Mouse (Mus musculus) MEL (cell line): ENCODE data around the gene E130218I03Rik. TPM values are rescaled to one million over a fixed set of nuclear protein-coding genes. Genes with fewer than 3 reads are reported as not detected.
A peak's percentile ranks its signal among the peaks of the same experiment; 100 is the strongest.

Source experiments
- DNase-seq: peaks from one replicate; pipeline ENCODE4 v3.0.0; 2011; ENCODE audit warnings: low read depth, low spot score
- H3K27ac ChIP-seq: 2 replicates; pipeline ENCODE4 v1.5.1; 2012; ENCODE audit warnings: low read depth, mild to moderate bottlenecking, control low read depth, low read length, moderate library complexity; ENCODE audit not compliant: control insufficient read depth
- H3K27me3 ChIP-seq, 2 experiments: fragments of 150-350 bp in 1 of 2; sonication (generic) in 1 of 2; 2 replicates each; pipeline ENCODE4 v1.6.1; 2012; ENCODE audit warnings: low read length in 2 of 2, mild to moderate bottlenecking in 2 of 2, improper control_type of control experiment in 1 of 2, moderate library complexity in 1 of 2; ENCODE audit not compliant: insufficient read depth in 2 of 2, control insufficient read depth in 1 of 2
- H3K36me3 ChIP-seq, 2 experiments: 2 replicates each; pipeline ENCODE4 v1.6.1; 2012 to 2014; ENCODE audit warnings: low read length in 2 of 2, improper control_type of control experiment in 1 of 2, inconsistent platforms in 1 of 2, mild to moderate bottlenecking in 1 of 2; ENCODE audit not compliant: insufficient read depth in 2 of 2, control insufficient read depth in 1 of 2
- H3K4me1 ChIP-seq, 2 experiments: fragments of 150-350 bp in 1 of 2; sonication (generic) in 1 of 2; 2 replicates each; pipeline ENCODE4 v1.6.1; 2012; ENCODE audit warnings: low read length in 2 of 2, improper control_type of control experiment in 1 of 2, mild to moderate bottlenecking in 1 of 2; ENCODE audit not compliant: insufficient read depth in 2 of 2, control insufficient read depth in 1 of 2
- H3K4me3 ChIP-seq, 2 experiments: fragments of 150-350 bp in 1 of 2; sonication (generic) in 1 of 2; 2 replicates each; pipeline ENCODE4 v1.5.1; 2012; ENCODE audit warnings: low read depth in 2 of 2, low read length in 2 of 2, mild to moderate bottlenecking in 2 of 2, moderate library complexity in 2 of 2, control low read depth in 1 of 2, improper control_type of control experiment in 1 of 2; ENCODE audit not compliant: control insufficient read depth in 1 of 2, insufficient read depth in 1 of 2
- H3K79me2 ChIP-seq: 2 replicates; pipeline ENCODE4 v1.6.1; 2012; ENCODE audit warnings: mild to moderate bottlenecking, low read length, moderate library complexity; ENCODE audit not compliant: control insufficient read depth, poor library complexity, insufficient read depth
- H3K9ac ChIP-seq: 2 replicates; pipeline ENCODE4 v1.6.1; 2012; ENCODE audit warnings: low read depth, mild to moderate bottlenecking, control low read depth, low read length, moderate library complexity; ENCODE audit not compliant: control insufficient read depth, poor library complexity, severe bottlenecking
- H3K9me3 ChIP-seq: fragments of 150-350 bp; sonication (generic); replicated peaks from 2 replicates; pipeline ENCODE4 v1.6.1; 2012; ENCODE audit warnings: mild to moderate bottlenecking, low read length, improper control_type of control experiment, moderate library complexity; ENCODE audit not compliant: insufficient read depth
- CHD1 ChIP-seq: IDR thresholded peaks from 2 replicates; pipeline ENCODE4 v1.6.1; 2012; ENCODE audit warnings: low read depth, mild to moderate bottlenecking, inconsistent platforms, low read length, improper control_type of control experiment
- CHD2 ChIP-seq: IDR thresholded peaks from 2 replicates; pipeline ENCODE4 v1.6.1; 2011; ENCODE audit warnings: low read length, improper control_type of control experiment
- E2F4 ChIP-seq: IDR thresholded peaks from 2 replicates; pipeline ENCODE4 v1.6.1; 2011; ENCODE audit warnings: low read depth, low read length, improper control_type of control experiment, borderline replicate concordance
- ELF1 ChIP-seq: IDR thresholded peaks from 2 replicates; pipeline ENCODE4 v1.6.1; 2014; ENCODE audit warnings: low read depth, mild to moderate bottlenecking, inconsistent platforms, low read length, improper control_type of control experiment, moderate library complexity
- EP300 ChIP-seq, 2 experiments: IDR thresholded peaks; 2 replicates each; pipeline ENCODE4 v1.6.1; 2011; ENCODE audit warnings: improper control_type of control experiment in 2 of 2, low read length in 2 of 2, low read depth in 1 of 2, mild to moderate bottlenecking in 1 of 2
- HCFC1 ChIP-seq: IDR thresholded peaks from 2 replicates; pipeline ENCODE4 v1.6.1; 2012; ENCODE audit warnings: low read depth, mild to moderate bottlenecking, inconsistent platforms, low read length, improper control_type of control experiment, moderate library complexity
- JUND ChIP-seq: IDR thresholded peaks from 2 replicates; pipeline ENCODE4 v1.6.1; 2011; ENCODE audit warnings: low read depth, mild to moderate bottlenecking, improper control_type of control experiment, low read length
- MAFK ChIP-seq: IDR thresholded peaks from 2 replicates; pipeline ENCODE4 v1.6.1; 2011; ENCODE audit warnings: low read depth, mild to moderate bottlenecking, low read length, improper control_type of control experiment, borderline replicate concordance
- MAZ ChIP-seq: IDR thresholded peaks from 2 replicates; pipeline ENCODE4 v1.6.1; 2012; ENCODE audit warnings: low read depth, mild to moderate bottlenecking, inconsistent platforms, low read length, improper control_type of control experiment
- MEF2A ChIP-seq: IDR thresholded peaks from 2 replicates; pipeline ENCODE4 v1.6.1; 2014; ENCODE audit warnings: low read depth, mild to moderate bottlenecking, inconsistent platforms, low read length, improper control_type of control experiment; ENCODE audit not compliant: poor library complexity, insufficient replicate concordance, severe bottlenecking; ENCODE audit errors: extremely low read depth
- MXI1 ChIP-seq: IDR thresholded peaks from 2 replicates; pipeline ENCODE4 v1.6.1; 2011; ENCODE audit warnings: mild to moderate bottlenecking, low read depth, low read length, improper control_type of control experiment
- MYB ChIP-seq: IDR thresholded peaks from 2 replicates; pipeline ENCODE4 v1.6.1; 2011; ENCODE audit warnings: mild to moderate bottlenecking, low read depth, low read length, improper control_type of control experiment
- POLR2AphosphoS2 ChIP-seq: IDR thresholded peaks from 2 replicates; pipeline ENCODE4 v1.6.1; 2011; ENCODE audit warnings: low read length, improper control_type of control experiment
- RCOR1 ChIP-seq: IDR thresholded peaks from 2 replicates; pipeline ENCODE4 v1.6.1; 2012; ENCODE audit warnings: low read depth, mild to moderate bottlenecking, inconsistent platforms, low read length, improper control_type of control experiment
- SIN3A ChIP-seq: IDR thresholded peaks from 2 replicates; pipeline ENCODE4 v1.6.1; 2012; ENCODE audit warnings: low read length, improper control_type of control experiment, inconsistent platforms
- TAL1 ChIP-seq: IDR thresholded peaks from 2 replicates; pipeline ENCODE4 v1.6.1; 2012; ENCODE audit warnings: mild to moderate bottlenecking, inconsistent platforms, low read length, moderate library complexity, mixed read lengths
- TBP ChIP-seq: IDR thresholded peaks from 2 replicates; pipeline ENCODE4 v1.8.0; 2011; ENCODE audit warnings: low read depth, low read length, improper control_type of control experiment
- TCF12 ChIP-seq: IDR thresholded peaks from 2 replicates; pipeline ENCODE4 v1.6.1; 2014; ENCODE audit warnings: low read depth, mild to moderate bottlenecking, inconsistent platforms, low read length, improper control_type of control experiment, moderate library complexity
- UBTF ChIP-seq: IDR thresholded peaks from 2 replicates; pipeline ENCODE4 v1.6.1; 2012; ENCODE audit warnings: low read depth, mild to moderate bottlenecking, inconsistent platforms, low read length, improper control_type of control experiment, moderate library complexity, borderline replicate concordance; ENCODE audit not compliant: insufficient read depth
- USF2 ChIP-seq, 2 experiments: IDR thresholded peaks; 2 replicates each; pipeline ENCODE4 v1.6.1; 2011 to 2012; ENCODE audit warnings: improper control_type of control experiment in 2 of 2, low read length in 2 of 2, borderline replicate concordance in 1 of 2, inconsistent platforms in 1 of 2, low read depth in 1 of 2, mild to moderate bottlenecking in 1 of 2; ENCODE audit not compliant: insufficient read depth in 1 of 2
- ZKSCAN1 ChIP-seq: IDR thresholded peaks from 2 replicates; pipeline ENCODE4 v1.6.1; 2012; ENCODE audit warnings: low read depth, mild to moderate bottlenecking, inconsistent platforms, low read length, improper control_type of control experiment, moderate library complexity
- ZNF384 ChIP-seq: IDR thresholded peaks from 2 replicates; pipeline ENCODE4 v1.6.1; 2012; ENCODE audit warnings: low read depth, mild to moderate bottlenecking, inconsistent platforms, low read length, improper control_type of control experiment
- polyA plus RNA-seq, 2 experiments: library from polyadenylated mRNA; stranded (reverse) in 1 of 2; unstranded in 1 of 2; fragments of >175 nt in 1 of 2; fragments of >200 nt in 1 of 2; gene quantifications; 2 replicates each; pipeline versions ENCODE4 v1.2.1 to v1.2.4; 2012; ENCODE audit warnings: low replicate concordance in 2 of 2, low read depth in 1 of 2; ENCODE audit not compliant: insufficient read length in 2 of 2, insufficient read depth in 1 of 2, missing spikeins in 1 of 2
- total RNA-seq: library from RNA; depleted of rRNA; stranded (reverse); fragments of 300-350 nt; gene quantifications from 2 replicates; pipeline ENCODE4 v1.2.3, GENCODE M21; 2012

E130218I03Rik gene
- total and polyA plus RNA-seq, 3 experiments, result 1.6 to 2.8 TPM; not detected in 1

DNA sequence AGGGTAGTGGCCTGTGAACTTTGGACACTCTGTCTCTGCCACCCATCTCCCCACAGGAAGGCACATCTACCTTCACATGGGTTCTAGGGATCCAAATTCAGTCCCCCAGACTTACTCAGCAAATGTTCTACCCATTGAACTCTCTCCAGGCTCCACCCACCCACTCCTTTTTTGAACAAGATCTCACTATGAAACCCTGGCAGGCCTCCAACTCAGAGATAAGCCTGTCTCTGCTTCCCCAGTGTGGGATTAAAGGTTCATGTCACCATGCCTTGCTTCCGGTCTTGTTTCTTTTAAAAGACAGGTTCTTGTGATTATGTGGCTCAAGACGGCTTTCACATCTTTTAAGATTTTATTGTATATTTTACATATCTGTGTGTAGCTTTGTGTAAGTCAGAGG lies 41.5 kb downstream of the E130218I03Rik start (continued):
- TF ChIP-seq MAZ (0 out of 2 replicates have a peak, but pooled peaks have one; percentile 19), EP300 (IDR thresholded peaks at IDR 0.05; ENCODE audit: low read depth in 1 of 2, low read length in 2 of 2) (peak in 1 of 2 experiments; percentile 46; a peak in 2 of 4 replicates), MAFK (peak; percentile 33; the same call in 1 of the 2 replicates), RCOR1 (peak; percentile 37; the same call in 1 of the 2 replicates), ELF1 (0 out of 2 replicates have a peak, but pooled peaks have one; percentile 44), SIN3A (peak; percentile 84), ZNF384 (no peak), JUND (no peak), MXI1 (peak; percentile 66), TCF12 (peak; percentile 31; the same call in 1 of the 2 replicates), POLR2AphosphoS2 (peak; percentile 50), USF2 (IDR thresholded peaks at IDR 0.05; ENCODE audit: borderline replicate concordance in 1 of 2, insufficient read depth in 1 of 2, low read depth in 1 of 2, low read length in 2 of 2) (no peak), UBTF (no peak), TAL1 (no peak), ZKSCAN1 (no peak), E2F4 (no peak), HCFC1 (0 out of 2 replicates have a peak, but pooled peaks have one; percentile 45)

DNA sequence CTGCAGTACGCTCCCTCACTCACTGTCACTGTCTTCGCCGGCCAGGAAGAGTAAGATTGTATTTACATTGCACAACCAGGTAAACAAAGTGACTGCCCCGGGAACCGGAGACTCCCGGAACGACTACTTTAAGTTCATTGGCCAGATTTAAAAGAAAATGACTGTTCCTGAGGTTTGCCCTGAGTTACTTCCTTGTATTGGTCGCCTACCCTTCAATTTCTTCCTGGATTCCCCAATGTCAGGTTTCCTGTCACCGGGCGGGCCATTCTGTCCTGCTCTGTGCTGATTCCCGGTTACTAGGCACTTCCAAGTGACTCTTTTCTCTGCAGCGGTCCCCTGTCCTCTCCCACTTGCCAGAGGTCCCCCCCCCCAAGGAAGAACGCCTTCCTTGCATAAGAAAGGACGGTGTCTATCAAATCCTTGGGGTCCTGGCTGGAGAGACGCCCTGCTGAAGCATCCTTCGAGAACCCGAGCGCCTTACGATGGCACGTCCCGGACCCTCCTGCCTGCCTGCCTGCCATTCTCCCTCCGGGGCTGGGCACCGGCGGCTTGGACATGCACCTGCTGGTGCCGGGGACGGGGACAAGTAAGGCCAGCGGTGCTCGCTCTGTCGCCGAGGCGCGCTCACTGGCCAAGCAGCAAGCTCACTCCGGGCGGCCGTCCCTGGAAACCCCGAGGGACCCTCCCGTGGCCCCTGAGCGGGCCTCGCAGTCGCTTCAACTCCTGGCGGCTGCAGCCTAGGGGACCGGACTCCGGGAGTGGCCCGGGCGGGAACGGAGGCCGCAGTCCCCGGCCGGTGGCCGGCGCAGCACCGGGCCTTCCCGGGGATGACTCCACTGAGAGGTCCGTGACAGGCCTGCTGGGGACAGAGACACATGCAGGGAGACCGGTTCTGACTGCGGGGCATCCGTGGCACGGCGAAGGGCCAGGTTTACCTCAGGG lies 43.0 kb downstream of the E130218I03Rik start:
- Histone ChIP-seq H3K27me3 (no peaks in the 10 kb centered on the region), H3K9ac (peak overlapping the region; percentile 99), H3K36me3 (peaks cover 8 to 24% of the 10 kb centered on the region in 2 experiments), H3K27ac (peak overlapping the region; percentile 73), H3K4me1 (peaks cover 2 to 21% of the 10 kb centered on the region in 2 experiments; a peak in 3 of 4 replicates), H3K9me3 (no peaks in the 10 kb centered on the region), H3K4me3 (peak overlapping the region; percentile 96 to 97), H3K79me2 (peaks cover 15% of the 10 kb centered on the region)
- TF ChIP-seq CHD2 (no peak), TBP (0 out of 2 replicates have a peak, but pooled peaks have one; percentile 32), ELF1 (peak; percentile 41; the same call in 1 of the 2 replicates), RCOR1 (no peak), CHD1 (no peak), POLR2AphosphoS2 (no peak), MYB (no peak), MEF2A (no peak), MAFK (no peak), SIN3A (peak; percentile 27; the same call in 1 of the 2 replicates)
- peak; percentile 64 for DNase-seq
